Mouse (Mus musculus): ENCODE results near the gene Ugt1a8.
"Not testable (repeated sequence)": the region's sequence is repeated elsewhere in the genome, so short reads cannot be mapped to it uniquely, and the experiment has no call there.

DNA sequence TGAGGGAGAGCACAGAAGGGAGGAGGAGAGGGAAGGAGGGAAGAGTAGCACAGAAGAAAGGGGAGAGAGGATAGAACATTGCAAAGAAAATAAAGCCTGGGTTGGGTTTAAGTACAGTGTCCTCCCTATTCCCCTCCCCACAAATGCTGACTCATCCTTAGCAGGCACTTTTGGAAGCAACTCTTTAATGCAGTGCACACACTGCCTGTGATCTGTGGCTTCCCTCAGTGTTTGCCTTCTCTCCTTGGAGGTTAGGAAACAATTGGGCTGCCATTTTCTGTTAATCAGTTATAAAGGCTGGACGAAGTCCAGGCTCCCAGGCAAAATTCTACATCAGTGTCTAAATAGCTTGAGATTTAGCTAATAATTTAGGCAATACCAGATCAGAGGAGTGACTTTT lies 52.9 kb downstream of the Ugt1a8 start:
- not testable (repeated sequence) for TF ChIP-seq CTCF (IDR thresholded peaks at IDR 0.05); POLR2A (IDR thresholded peaks at IDR 0.05; ENCODE audit: insufficient read depth, low read depth, low read length); EP300 (IDR thresholded peaks at IDR 0.05; ENCODE audit: insufficient read depth, low read depth, low read length)
